Mouse (Mus musculus): ENCODE results near the gene Irf7. TPM values are rescaled to one million over a fixed set of nuclear protein-coding genes. Genes with fewer than 3 reads are reported as not detected.

Gene Irf7
- polyA plus RNA-seq (2015; fragmentation: Nextera tagmentation; extraction: Ambion mirVana): 1.2 and 1.3 TPM in 2 replicates

DNA sequence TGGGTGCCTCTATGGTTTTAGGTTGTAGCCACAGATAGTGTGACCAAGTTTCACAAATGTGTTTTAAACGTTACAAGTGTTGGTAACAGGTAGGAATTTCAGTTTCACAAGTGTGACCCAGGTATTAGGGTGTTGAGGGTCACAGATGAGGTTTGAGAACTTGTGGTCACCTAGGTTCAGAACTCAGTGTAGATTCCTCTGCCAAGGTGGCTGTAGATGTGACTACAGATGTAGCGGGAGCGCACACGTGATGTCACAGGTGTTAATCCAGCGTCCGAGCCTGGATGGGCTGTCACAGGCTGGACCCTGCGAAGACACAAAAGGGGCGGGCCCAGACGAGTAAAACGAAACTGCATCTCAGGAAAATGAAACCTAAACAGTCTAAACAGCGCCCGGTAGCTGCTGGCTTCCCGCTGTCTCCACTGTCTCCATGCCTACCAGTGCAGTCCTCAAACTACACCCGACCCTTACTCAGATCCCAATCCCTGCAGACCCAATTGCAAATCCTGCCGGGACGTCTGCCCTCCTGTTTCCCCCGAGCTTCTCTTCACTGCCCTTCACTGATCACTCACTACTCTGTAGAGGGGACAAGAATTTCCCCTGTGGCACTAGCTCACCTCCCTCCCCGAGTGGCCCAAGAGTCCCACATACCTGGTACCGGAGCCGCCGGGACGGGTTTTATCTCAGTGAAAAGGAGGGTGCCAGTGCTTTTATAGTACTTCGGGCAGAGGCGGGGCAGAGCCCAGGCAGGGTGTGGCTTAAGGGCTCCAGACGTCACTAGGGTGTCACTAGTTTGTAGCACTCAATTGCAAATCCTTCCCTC is at the start of gene Irf7:
Gene Irf7 (minus strand): TSS at position 743 of the 823 bp plus-strand sequence.
- Histone ChIP-seq H3K4me3 (peak within 1 kb of the TSS; percentile 23), H3K27me3 (no peaks in the 10 kb centered on the region), H3K9ac (peak within 1 kb of the TSS; percentile 47), H3K27ac (no peak within 1 kb of the TSS), H3K36me3 (peaks cover 36% of the 10 kb centered on the region), H3K9me3 (no peaks in the 10 kb centered on the region), H3K4me1 (replicated peaks) (peaks cover 16% of the 10 kb centered on the region), H3K4me2 (peak within 1 kb of the TSS; percentile 50)
- 16% methylated on average over 25 of the region's 25 CpGs for WGBS
- ATAC-seq (ENCODE audit: low FRiP score): peak; percentile 43; the same call in 1 of the 2 replicates

DNA sequence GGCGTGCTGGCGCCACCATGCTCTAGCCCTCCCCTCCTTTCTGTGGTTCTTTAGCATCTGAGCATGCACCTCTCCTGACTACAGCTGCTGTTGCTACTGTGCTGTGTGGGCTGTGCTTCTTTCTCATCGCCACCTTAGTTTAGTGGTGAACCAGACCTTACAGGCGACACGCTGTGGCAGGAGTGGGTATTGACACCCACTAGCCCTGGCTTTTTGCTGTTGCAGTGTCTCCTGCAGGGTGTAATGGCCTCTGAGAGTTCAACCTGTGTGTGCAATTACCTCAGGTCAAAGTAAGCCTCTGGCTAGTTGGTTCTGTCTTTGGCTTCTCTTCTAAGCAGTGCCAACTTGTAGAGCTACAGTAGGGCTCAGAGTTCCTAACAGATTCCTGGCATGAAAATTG is 49.7 kb upstream of the Irf7 start:
- no peak overlapping the region for H3K9ac ChIP-seq
- 81% methylated on average over 5 of the region's 5 CpGs for WGBS
- H3K27ac ChIP-seq: no peak overlapping the region

DNA sequence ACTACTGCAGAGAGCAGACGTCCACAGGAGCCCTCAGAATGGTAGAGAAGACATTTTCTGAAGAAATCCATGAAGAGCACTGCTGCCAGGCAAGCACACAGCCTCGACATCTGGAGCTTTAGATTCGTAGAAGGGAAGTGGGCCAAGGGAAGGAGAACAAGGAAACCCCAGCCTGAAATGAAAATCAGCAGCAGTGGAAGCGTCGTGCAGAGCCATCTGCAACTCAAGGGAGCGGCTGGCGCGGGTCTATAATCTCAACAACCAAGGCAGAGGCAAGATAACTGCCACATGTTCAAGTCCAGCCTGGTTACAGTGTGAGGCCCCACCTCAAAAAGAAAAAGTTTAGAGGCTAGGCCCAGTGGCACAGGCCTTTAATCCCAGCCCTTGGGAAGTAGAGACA is 48.8 kb upstream of the Irf7 start:
- 93% methylated on average over 8 of the region's 8 CpGs for WGBS
- Histone ChIP-seq H3K27me3 (no peaks in the 10 kb centered on the region), H3K27ac (no peak overlapping the region), H3K4me1 (replicated peaks) (no peaks in the 10 kb centered on the region), H3K36me3 (peaks cover 98% of the 10 kb centered on the region), H3K4me2 (no peak overlapping the region), H3K9me3 (no peaks in the 10 kb centered on the region), H3K9ac (no peak overlapping the region), H3K4me3 (no peak overlapping the region)
- no peak for ATAC-seq (ENCODE audit: low FRiP score)

More for the DNA sequence above, 49.7 kb upstream of the Irf7 start:
- ATAC-seq (ENCODE audit: low FRiP score): no peak
- Histone ChIP-seq H3K9me3 (no peaks in the 10 kb centered on the region), H3K4me2 (no peak overlapping the region), H3K27me3 (no peaks in the 10 kb centered on the region), H3K4me3 (no peak overlapping the region), H3K4me1 (replicated peaks) (no peaks in the 10 kb centered on the region), H3K36me3 (peaks cover 98% of the 10 kb centered on the region)

DNA sequence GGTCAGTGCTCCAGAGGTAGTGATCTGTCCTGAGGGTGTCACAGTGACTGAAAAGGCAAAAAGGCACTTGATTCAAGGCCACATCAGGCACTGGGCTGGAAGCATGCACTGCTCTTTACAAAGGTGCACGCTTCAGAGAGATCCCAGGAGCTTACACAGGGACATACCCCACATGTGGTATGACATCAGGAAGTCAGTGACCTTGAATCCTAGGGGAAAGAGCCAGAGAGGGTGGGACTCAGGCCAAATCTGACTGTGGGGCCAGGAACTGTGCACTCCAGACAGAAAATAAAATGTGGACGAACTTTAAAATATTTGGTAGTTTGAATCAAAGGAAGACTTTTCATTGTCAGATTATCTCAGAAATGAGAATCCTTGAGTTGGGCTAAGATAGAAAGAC is 48.1 kb upstream of the Irf7 start:
- Histone ChIP-seq H3K9me3 (no peaks in the 10 kb centered on the region), H3K27ac (no peak overlapping the region), H3K9ac (no peak overlapping the region), H3K4me3 (no peak overlapping the region), H3K36me3 (peaks cover 98% of the 10 kb centered on the region), H3K4me2 (no peak overlapping the region), H3K27me3 (no peaks in the 10 kb centered on the region), H3K4me1 (replicated peaks) (no peaks in the 10 kb centered on the region)
- WGBS: 99% methylated on average over 2 of the region's 2 CpGs
- ATAC-seq (ENCODE audit: low FRiP score): no peak

DNA sequence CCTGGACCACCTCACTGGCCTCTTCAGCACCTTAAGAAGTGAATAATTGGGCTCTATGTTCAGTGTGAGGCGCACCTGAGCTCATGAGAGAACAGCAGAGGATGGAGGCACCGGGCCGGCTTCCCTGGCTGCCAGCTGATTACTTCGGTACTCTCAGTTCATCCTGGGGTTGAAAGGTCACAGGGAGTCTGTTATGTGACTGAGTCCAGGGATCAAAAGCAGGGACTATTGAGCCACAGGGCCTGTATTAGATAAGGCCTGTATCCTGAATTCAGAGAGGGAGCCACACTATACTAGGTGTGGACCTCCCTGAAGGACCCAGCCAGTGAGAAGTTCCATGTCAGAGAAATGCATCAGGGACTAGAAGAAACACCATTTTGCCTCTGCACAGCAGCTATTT is 38.3 kb upstream of the Irf7 start:
- Histone ChIP-seq H3K4me3 (no peak overlapping the region), H3K27ac (no peak overlapping the region), H3K27me3 (no peaks in the 10 kb centered on the region), H3K4me1 (replicated peaks) (no peaks in the 10 kb centered on the region), H3K36me3 (peaks cover 97% of the 10 kb centered on the region), H3K9ac (no peak overlapping the region), H3K4me2 (no peak overlapping the region), H3K9me3 (no peaks in the 10 kb centered on the region)
- ATAC-seq (ENCODE audit: low FRiP score): no peak
- WGBS: 91% methylated on average over 4 of the region's 4 CpGs

DNA sequence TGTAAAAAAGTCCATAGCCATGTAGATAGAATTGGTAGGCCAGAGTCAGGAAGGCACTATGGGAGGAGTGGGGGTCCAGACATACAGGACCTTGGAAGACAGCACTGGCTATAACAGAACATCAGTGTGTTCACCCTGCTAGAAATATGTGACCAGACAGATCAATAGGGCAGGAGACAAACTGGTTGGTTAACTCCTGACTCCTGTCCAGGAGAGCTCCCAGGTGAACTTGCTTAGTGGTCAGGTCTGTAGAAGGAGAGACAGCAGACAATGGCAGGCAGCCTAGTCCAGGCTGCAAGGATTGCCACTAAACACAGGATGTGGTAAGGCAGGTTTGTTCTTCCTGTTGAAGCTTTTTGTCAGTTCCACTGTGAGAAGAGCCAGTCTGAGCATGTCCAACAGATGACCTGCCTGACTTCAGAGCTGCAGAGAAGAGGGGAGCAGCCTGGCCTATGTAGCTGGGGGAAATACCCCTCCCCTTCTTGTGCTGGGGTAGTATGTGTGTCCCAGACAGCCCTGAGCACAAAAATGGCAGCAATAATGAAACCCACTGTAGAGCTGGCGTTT is 36.5 kb upstream of the Irf7 start:
- 69% methylated on average over 1 of the region's 1 CpGs for WGBS
- Histone ChIP-seq H3K27me3 (no peaks in the 10 kb centered on the region), H3K9me3 (no peaks in the 10 kb centered on the region), H3K27ac (no peak overlapping the region), H3K36me3 (peaks cover 92% of the 10 kb centered on the region), H3K9ac (no peak overlapping the region), H3K4me3 (no peak overlapping the region), H3K4me2 (no peak overlapping the region), H3K4me1 (replicated peaks) (no peaks in the 10 kb centered on the region)
- ATAC-seq (ENCODE audit: low FRiP score): no peak

DNA sequence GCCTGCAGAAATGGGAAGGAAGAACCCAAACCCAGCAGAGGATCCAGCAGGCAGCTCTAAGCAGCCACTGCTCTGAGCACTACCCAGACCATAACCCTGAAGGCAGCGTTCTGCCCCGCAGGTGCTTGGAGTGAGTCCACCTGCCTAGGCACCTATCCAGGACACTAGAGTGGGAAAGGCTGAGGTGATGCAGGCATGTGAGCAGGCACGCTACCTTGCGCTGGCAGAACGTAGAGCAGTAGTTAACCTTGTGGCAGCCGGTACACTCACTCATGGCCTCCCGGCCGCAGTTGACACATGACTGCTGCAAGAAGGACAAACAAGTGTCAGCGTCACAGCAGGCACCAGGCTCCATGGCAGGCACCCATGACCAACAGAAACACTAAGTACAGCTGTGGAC is 35.1 kb upstream of the Irf7 start:
- no peak overlapping the region for H3K4me3 ChIP-seq
- H3K36me3 ChIP-seq: peaks cover 94% of the 10 kb centered on the region
- H3K27ac ChIP-seq: no peak overlapping the region
- no peak overlapping the region for H3K4me2 ChIP-seq
- H3K27me3 ChIP-seq: peaks cover 2% of the 10 kb centered on the region; the same call in 1 of the 2 replicates
- ATAC-seq (ENCODE audit: low FRiP score): no peak
- no peaks in the 10 kb centered on the region for H3K9me3 ChIP-seq
- 97% methylated on average over 9 of the region's 9 CpGs for WGBS
- H3K9ac ChIP-seq: no peak overlapping the region
- no peaks in the 10 kb centered on the region for H3K4me1 ChIP-seq (replicated peaks)

DNA sequence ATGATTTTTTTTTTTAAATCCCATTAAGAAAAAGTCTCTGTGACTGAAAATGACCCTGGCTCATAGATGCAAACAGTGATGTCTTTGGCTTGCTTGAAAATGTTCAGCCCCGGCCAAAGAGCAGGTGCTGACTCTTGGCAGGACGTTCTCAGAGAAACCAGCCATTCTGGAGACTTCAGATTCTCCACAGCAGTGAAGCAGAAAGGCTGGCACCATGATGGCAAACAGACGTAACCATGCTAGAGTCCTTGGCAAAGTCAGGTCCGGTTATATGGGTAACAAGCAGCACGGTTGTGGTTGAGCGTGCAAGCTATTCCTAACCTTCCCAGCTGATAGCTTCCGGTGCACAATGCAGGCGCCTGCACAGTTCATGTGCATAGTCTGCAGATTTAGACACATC is 32.9 kb upstream of the Irf7 start:
- 97% methylated on average over 8 of the region's 8 CpGs for WGBS
- no peak overlapping the region for H3K4me2 ChIP-seq
- ATAC-seq (ENCODE audit: low FRiP score): no peak
- peaks cover 6% of the 10 kb centered on the region for H3K4me1 ChIP-seq (replicated peaks)
- peaks cover 74% of the 10 kb centered on the region for H3K36me3 ChIP-seq
- no peaks in the 10 kb centered on the region for H3K9me3 ChIP-seq
- H3K27ac ChIP-seq: no peak overlapping the region
- H3K9ac ChIP-seq: no peak overlapping the region
- H3K27me3 ChIP-seq: peaks cover 25% of the 10 kb centered on the region
- no peak overlapping the region for H3K4me3 ChIP-seq

DNA sequence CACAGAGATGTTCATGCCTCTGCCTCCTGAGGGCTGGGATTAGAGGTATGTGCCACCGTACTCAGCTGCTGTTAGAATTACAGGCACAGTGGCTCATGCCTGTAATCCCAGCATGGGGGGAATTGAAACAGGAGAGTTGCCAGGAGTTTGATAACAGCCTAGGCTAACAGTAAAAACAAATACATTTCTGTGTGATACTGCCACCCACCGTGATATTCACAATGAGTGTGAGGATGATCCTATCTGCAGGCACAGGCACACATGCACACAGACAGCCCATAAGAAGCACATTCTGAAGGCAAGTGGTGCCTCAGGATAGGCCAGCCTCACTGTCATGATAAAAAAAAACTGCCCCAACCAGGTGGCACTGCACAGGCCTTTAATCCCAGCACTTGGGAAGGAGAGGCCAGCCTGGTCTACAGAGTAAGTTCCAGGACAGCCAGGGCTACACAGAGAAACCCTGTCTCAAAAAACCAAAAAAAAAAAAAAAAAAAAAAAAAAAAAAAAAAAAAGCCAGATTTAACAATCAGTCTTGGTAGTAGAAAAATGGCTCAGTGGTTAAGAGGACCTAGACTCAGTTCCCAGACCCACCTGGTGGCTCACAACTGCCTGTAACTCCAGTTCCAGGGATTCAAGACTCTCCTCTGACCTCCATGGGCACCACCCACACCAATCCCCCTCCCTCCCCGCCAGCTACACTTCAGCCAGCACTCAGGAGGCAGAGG is 31.8 kb upstream of the Irf7 start:
- no peak overlapping the region for H3K4me3 ChIP-seq
- no peaks in the 10 kb centered on the region for H3K9me3 ChIP-seq
- H3K9ac ChIP-seq: no peak overlapping the region
- no peak overlapping the region for H3K27ac ChIP-seq
- H3K36me3 ChIP-seq: peaks cover 64% of the 10 kb centered on the region
- no peak for ATAC-seq (ENCODE audit: low FRiP score)
- 80% methylated on average over 3 of the region's 3 CpGs for WGBS
- peaks cover 35% of the 10 kb centered on the region for H3K27me3 ChIP-seq
- peaks cover 17% of the 10 kb centered on the region for H3K4me1 ChIP-seq (replicated peaks)
- no peak overlapping the region for H3K4me2 ChIP-seq

DNA sequence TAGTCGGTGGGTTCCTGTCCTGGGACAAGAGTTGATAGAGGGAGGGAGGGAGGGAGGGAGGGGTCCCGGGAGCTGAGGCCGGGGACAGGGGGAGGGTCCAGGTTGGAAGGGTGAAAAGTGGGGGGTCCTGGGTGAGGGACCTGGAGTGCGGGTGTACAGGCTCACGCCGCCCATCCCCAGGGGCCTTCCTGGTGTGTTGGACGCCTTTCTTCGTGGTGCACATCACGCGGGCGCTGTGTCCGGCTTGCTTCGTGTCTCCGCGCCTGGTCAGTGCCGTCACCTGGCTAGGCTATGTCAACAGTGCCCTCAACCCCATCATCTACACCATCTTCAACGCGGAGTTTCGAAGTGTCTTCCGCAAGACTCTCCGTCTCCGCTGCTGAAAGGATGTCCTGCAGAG is 28.2 kb upstream of the Irf7 start:
- H3K27me3 ChIP-seq: peaks cover 70% of the 10 kb centered on the region
- 5% methylated on average over 21 of the region's 22 CpGs for WGBS

DNA sequence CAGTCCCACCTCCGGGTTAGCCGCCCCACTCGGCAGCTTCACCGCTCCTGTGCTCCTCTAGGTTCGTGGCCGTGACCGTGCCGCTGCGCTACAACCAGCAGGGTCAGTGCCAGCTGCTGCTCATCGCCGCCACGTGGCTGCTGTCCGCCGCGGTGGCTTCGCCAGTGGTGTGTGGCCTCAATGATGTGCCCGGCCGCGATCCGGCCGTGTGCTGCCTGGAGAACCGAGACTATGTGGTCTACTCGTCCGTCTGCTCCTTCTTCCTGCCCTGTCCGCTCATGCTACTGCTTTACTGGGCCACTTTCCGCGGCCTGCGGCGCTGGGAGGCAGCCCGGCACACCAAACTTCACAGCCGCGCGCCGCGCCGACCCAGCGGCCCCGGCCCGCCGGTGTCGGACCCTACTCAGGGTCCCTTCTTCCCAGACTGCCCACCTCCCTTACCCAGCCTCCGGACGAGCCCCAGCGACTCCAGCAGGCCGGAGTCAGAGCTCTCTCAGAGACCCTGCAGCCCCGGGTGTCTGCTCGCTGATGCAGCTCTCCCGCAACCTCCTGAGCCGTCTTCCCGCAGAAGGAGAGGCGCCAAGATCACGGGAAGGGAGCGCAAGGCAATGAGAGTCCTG is 27.7 kb upstream of the Irf7 start:
- Histone ChIP-seq H3K27ac (no peak overlapping the region), H3K27me3 (peaks cover 70% of the 10 kb centered on the region), H3K4me3 (peak overlapping the region; percentile 39), H3K9me3 (no peaks in the 10 kb centered on the region), H3K36me3 (peaks cover 23% of the 10 kb centered on the region), H3K9ac (peak overlapping the region; percentile 67), H3K4me2 (peak overlapping the region; percentile 65), H3K4me1 (replicated peaks) (peaks cover 35% of the 10 kb centered on the region)
- WGBS: 2% methylated on average over 48 of the region's 53 CpGs
- 0 out of 2 replicates have a peak, but pooled peaks have one; percentile 19 for ATAC-seq (ENCODE audit: low FRiP score)

More for the DNA sequence above, 28.2 kb upstream of the Irf7 start:
- Histone ChIP-seq H3K9ac (peak overlapping the region; percentile 67; the same call in 1 of the 2 replicates), H3K4me3 (peak overlapping the region; percentile 39; the same call in 1 of the 2 replicates), H3K9me3 (no peaks in the 10 kb centered on the region), H3K4me2 (peak overlapping the region; percentile 65), H3K4me1 (replicated peaks) (peaks cover 35% of the 10 kb centered on the region), H3K36me3 (peaks cover 28% of the 10 kb centered on the region), H3K27ac (no peak overlapping the region)
- ATAC-seq (ENCODE audit: low FRiP score): no peak

Data from hindbrain, embryonic 13.5 days (tissue).